Mouse (Mus musculus): ENCODE data around the gene Trub2. TPM values are rescaled to one million over a fixed set of nuclear protein-coding genes. Genes with fewer than 3 reads are reported as not detected.
A peak's percentile ranks its signal among the peaks of the same experiment; 100 is the strongest.

The Trub2 gene
- total and polyA plus RNA-seq, 3 experiments: 24.4 to 34.0 (median 32.5) TPM

DNA sequence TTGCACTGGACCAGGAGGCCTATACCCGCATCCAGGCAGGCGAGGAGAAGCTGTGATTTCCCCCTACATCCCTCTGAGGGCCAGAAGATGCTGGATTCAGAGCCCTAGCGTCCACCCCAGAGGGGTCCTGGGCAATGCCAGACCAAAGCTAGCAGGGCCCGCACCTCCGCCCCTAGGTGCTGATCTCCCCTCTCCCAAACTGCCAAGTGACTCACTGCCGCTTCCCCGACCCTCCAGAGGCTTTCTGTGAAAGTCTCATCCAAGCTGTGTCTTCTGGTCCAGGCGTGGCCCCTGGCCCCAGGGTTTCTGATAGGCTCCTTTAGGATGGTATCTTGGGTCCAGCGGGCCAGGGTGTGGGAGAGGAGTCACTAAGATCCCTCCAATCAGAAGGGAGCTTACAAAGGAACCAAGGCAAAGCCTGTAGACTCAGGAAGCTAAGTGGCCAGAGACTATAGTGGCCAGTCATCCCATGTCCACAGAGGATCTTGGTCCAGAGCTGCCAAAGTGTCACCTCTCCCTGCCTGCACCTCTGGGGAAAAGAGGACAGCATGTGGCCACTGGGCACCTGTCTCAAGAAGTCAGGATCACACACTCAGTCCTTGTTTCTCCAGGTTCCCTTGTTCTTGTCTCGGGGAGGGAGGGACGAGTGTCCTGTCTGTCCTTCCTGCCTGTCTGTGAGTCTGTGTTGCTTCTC, 27.5 kb upstream of the Trub2 start:
- intact Hi-C loops (cut with DNase I): loop anchor here (2.0 to 5.0 kb wide), 2 partner anchors 43 to 91 kb away; no protein-coding TSS in a partner anchor

DNA sequence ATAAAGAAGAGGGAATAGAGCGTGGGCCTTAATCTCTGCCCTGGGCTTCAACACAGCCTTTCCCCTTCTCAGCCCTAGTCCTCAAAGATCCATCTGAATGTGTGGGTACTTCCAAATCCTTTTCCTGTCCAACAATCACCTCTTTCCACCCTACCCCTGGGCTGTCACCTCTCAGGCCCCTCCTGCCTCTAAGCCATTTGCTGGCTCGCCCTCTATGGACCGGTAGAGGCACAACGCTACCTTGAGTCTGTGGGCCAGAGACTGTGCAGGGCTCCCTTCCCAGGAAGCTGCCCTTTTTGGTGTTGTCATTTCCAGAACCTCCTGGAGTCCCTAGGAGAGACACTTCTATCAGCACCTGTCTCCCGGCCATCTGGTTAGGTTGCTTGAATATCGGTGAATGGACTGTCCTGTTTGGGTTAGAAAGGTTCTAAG, 15.1 kb upstream of the Trub2 start:
- no peaks in the 10 kb centered on the region for H3K36me3 ChIP-seq (ENCODE audit: control insufficient read depth, insufficient read depth, low read length)
- H3K9ac ChIP-seq (ENCODE audit: low read depth, low read length): peak overlapping the region; percentile 90
- H3K27ac ChIP-seq: no peak overlapping the region
- H3K4me1 ChIP-seq (ENCODE audit: control insufficient read depth, insufficient read depth, low read length): peaks cover 2% of the 10 kb centered on the region; the same call in 1 of the 2 replicates
- intact Hi-C loops (cut with DNase I): loop anchor here (2.0 to 10.0 kb wide), 3 partner anchors 17 to 1181 kb away; partner anchors contain the start of genes BC005624, Coq4 and Usp20
- DNase-seq: no peak
- peak overlapping the region; percentile 75 for H3K4me3 ChIP-seq
- TF ChIP-seq POLR2A (IDR thresholded peaks at IDR 0.05; ENCODE audit: insufficient read depth, low read depth, low read length) (no peak), CTCF (IDR thresholded peaks at IDR 0.05) (peak; percentile 52)
- H3K27me3 ChIP-seq (ENCODE audit: control insufficient read depth, insufficient read depth, low read length): no peaks in the 10 kb centered on the region
- WGBS: 29% methylated on average over 6 of the region's 6 CpGs
- H3K79me2 ChIP-seq (replicated peaks; ENCODE audit: control insufficient read depth, insufficient read depth, low read length): no peaks in the 10 kb centered on the region

More for the DNA sequence above, 27.5 kb upstream of the Trub2 start:
- no peak for DNase-seq
- 85% methylated on average over 11 of the region's 11 CpGs for WGBS
- H3K4me3 ChIP-seq: no peak overlapping the region
- H3K36me3 ChIP-seq (ENCODE audit: control insufficient read depth, insufficient read depth, low read length): no peaks in the 10 kb centered on the region
- TF ChIP-seq CTCF (IDR thresholded peaks at IDR 0.05) (no peak), EP300 (IDR thresholded peaks at IDR 0.05; ENCODE audit: insufficient read depth, low read depth, low read length) (no peak), POLR2A (IDR thresholded peaks at IDR 0.05; ENCODE audit: insufficient read depth, low read depth, low read length) (no peak)
- H3K27me3 ChIP-seq (ENCODE audit: control insufficient read depth, insufficient read depth, low read length): no peaks in the 10 kb centered on the region
- no peaks in the 10 kb centered on the region for H3K79me2 ChIP-seq (replicated peaks; ENCODE audit: control insufficient read depth, insufficient read depth, low read length)
- H3K9ac ChIP-seq (ENCODE audit: low read depth, low read length): no peak overlapping the region
- H3K4me1 ChIP-seq (ENCODE audit: control insufficient read depth, insufficient read depth, low read length): peaks cover 7% of the 10 kb centered on the region
- no peak overlapping the region for H3K27ac ChIP-seq

DNA sequence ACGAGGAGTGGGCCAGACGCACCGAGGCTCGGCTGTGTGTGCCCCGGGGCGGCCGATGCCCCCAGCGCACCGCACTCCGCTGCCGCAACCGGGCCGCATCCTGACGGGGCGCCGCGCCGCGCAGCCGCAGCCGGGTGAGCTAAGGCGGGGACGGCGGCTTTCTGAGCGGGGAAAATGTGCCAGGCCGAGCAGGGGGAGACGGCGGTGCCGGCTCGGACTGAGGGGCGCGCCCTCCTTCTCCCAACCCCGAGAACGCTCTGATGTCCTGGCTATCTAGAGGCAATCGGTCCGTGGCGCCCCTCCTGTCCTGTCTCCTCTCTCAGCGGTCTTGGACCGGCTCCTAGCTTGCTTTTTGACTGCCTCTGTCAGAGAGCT, 14.5 kb upstream of the Trub2 start:
- TF ChIP-seq EP300 (IDR thresholded peaks at IDR 0.05; ENCODE audit: insufficient read depth, low read depth, low read length): no peak
- no peak for TF ChIP-seq POLR2A (IDR thresholded peaks at IDR 0.05; ENCODE audit: insufficient read depth, low read depth, low read length)
- TF ChIP-seq CTCF (IDR thresholded peaks at IDR 0.05): no peak
- H3K79me2 ChIP-seq (replicated peaks; ENCODE audit: control insufficient read depth, insufficient read depth, low read length): no peaks in the 10 kb centered on the region
- H3K4me1 ChIP-seq (ENCODE audit: control insufficient read depth, insufficient read depth, low read length): peaks cover 2% of the 10 kb centered on the region; the same call in 1 of the 2 replicates
- WGBS: under 1% methylated on average over 37 of the region's 39 CpGs
- no peak for DNase-seq
- H3K27ac ChIP-seq: peak overlapping the region; percentile 79
- H3K9ac ChIP-seq (ENCODE audit: low read depth, low read length): peak overlapping the region; percentile 90
- peak overlapping the region; percentile 75 for H3K4me3 ChIP-seq
- no peaks in the 10 kb centered on the region for H3K36me3 ChIP-seq (ENCODE audit: control insufficient read depth, insufficient read depth, low read length)
- intact Hi-C loops (cut with DNase I): loop anchor here (2.0 to 10.0 kb wide), 3 partner anchors 16 to 1182 kb away; partner anchors contain the start of genes BC005624, Coq4 and Usp20
- H3K27me3 ChIP-seq (ENCODE audit: control insufficient read depth, insufficient read depth, low read length): no peaks in the 10 kb centered on the region

DNA sequence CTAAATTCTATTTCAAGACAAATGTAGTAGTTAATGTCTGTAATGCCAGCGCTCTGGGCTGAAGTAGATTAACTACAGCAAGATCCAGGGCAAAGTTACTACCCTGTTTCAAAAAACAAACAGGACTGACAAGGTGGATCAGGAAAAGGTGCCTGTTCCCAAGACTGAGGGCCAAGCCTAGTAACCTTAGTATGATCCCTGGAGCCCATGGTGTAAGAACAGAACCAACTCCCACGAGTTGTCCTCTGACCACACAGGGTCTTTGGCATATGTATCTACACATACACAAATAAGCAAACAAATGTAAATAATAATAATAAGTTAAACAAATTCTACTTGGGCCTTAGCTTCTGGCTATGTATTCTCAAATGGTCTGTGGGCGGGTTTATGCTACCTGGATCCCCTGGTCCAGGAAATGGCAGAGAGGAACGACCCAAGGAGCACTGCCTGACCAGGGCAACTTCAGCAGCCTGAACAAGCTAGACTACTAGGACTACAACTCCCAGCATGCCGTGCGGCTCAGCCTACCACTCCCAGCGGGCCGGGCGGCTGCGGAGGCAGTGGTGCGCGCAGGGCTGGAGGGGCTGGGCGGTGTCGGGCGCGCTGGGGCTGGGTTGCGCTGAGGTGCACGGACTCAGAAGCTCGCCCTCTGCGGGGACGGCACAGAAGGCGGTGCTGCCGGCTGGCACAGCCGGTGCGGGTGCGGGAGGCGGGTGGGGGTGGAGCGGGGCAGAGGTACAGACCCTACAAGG, 13.9 kb upstream of the Trub2 start, which contains the start of gene Slc27a4:
TSS of gene Slc27a4 (plus strand) at position 560 of the 752 bp plus-strand sequence.
- Histone ChIP-seq H3K36me3 (ENCODE audit: control insufficient read depth, insufficient read depth, low read length) (no peaks in the 10 kb centered on the region), H3K9ac (ENCODE audit: low read depth, low read length) (peak within 1 kb of the TSS; percentile 90), H3K4me3 (peak within 1 kb of the TSS; percentile 75), H3K79me2 (replicated peaks; ENCODE audit: control insufficient read depth, insufficient read depth, low read length) (no peaks in the 10 kb centered on the region), H3K4me1 (ENCODE audit: control insufficient read depth, insufficient read depth, low read length) (peaks cover 2% of the 10 kb centered on the region; the same call in 1 of the 2 replicates), H3K27me3 (ENCODE audit: control insufficient read depth, insufficient read depth, low read length) (no peaks in the 10 kb centered on the region), H3K27ac (peak within 1 kb of the TSS; percentile 79)
- peak; percentile 80 for TF ChIP-seq POLR2A (IDR thresholded peaks at IDR 0.05; ENCODE audit: insufficient read depth, low read depth, low read length)
- TF ChIP-seq EP300 (IDR thresholded peaks at IDR 0.05; ENCODE audit: insufficient read depth, low read depth, low read length): peak; percentile 70; the same call in 1 of the 2 replicates
- peak; percentile 33 for TF ChIP-seq CTCF (IDR thresholded peaks at IDR 0.05)
- 4% methylated on average over 28 of the region's 28 CpGs for WGBS
- peak; percentile 96 to 97 for DNase-seq
- intact Hi-C loops (cut with DNase I): loop anchor here (2.0 to 10.0 kb wide), 3 partner anchors 15 to 1183 kb away; partner anchors contain the start of genes BC005624, Coq4 and Usp20

DNA sequence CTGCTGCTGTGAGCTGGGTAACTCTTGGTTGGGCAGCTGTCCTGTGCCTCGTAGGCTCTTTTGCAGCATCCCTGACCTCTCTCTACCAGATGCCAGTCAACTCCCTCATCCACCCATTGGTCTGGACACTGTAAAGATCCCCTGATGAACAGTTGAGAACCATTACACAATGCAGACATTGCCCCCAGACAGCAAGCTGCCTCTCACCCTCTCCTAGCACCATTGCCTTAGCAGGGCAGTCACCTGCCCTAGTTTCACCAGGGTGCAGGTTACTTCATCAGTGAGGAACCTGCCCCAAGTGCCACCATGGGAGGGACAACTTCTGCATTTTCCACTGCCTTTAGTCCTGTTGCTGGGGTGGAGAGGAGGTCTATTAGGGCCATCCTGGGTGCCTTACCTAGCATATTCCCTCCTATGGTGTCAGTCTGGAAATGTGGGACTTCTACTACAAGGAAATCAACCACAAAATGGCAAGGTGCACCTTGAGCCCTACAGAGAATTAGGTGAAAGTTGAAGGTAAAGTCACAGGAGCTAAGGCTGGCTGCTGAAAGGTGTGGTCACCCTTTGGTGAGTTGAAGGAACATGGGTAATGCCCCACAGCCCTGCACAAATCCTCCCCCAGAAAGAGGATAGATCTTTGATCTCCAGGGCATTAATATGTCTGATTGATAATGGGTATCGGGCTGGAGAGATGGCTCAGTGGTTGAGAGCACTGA, 4.6 kb upstream of the Trub2 start:
- H3K79me2 ChIP-seq (replicated peaks; ENCODE audit: control insufficient read depth, insufficient read depth, low read length): no peaks in the 10 kb centered on the region; the same call in 1 of the 2 replicates
- no peaks in the 10 kb centered on the region for H3K27me3 ChIP-seq (ENCODE audit: control insufficient read depth, insufficient read depth, low read length)
- DNase-seq: no peak
- intact Hi-C loops (cut with DNase I): no loop called here
- H3K4me1 ChIP-seq (ENCODE audit: control insufficient read depth, insufficient read depth, low read length): no peaks in the 10 kb centered on the region
- no peak overlapping the region for H3K27ac ChIP-seq
- no peaks in the 10 kb centered on the region for H3K36me3 ChIP-seq (ENCODE audit: control insufficient read depth, insufficient read depth, low read length)
- H3K4me3 ChIP-seq: no peak overlapping the region
- no peak overlapping the region for H3K9ac ChIP-seq (ENCODE audit: low read depth, low read length)
- TF ChIP-seq CTCF (IDR thresholded peaks at IDR 0.05): no peak
- TF ChIP-seq POLR2A (IDR thresholded peaks at IDR 0.05; ENCODE audit: insufficient read depth, low read depth, low read length): no peak
- no peak for TF ChIP-seq EP300 (IDR thresholded peaks at IDR 0.05; ENCODE audit: insufficient read depth, low read depth, low read length)
- WGBS: 94% methylated on average over 2 of the region's 2 CpGs
